Mouse (Mus musculus): ENCODE data around the gene Scarf2.
A peak's percentile ranks its signal among the peaks of the same experiment; 100 is the strongest.

Scarf2 gene

GRCm38 (mm10) chr16:17799584-17799983 is 2.5 kb downstream of the Scarf2 start:
- no peak for DNase-seq

GRCm38 (mm10) chr16:17801777-17802455 is 4.8 kb downstream of the Scarf2 start:
- DNase-seq = no peak

GRCm38 (mm10) chr16:17802456-17802838 is 5.4 kb downstream of the Scarf2 start:
- no peak for DNase-seq

GRCm38 (mm10) chr16:17802839-17803674 is 6.0 kb downstream of the Scarf2 start:
- peak; percentile 38 to 71 for DNase-seq

- no peak for DNase-seq
Observed at GRCm38 (mm10) chr16:17803675-17804448, 6.8 kb downstream of the Scarf2 start.

GRCm38 (mm10) chr16:17804449-17804912 is 7.4 kb downstream of the Scarf2 start:
- DNase-seq = peak; percentile 42 to 51

- DNase-seq = no peak
Observed at GRCm38 (mm10) chr16:17804982-17805381, 7.9 kb downstream of the Scarf2 start.

- no peak for DNase-seq
Observed at GRCm38 (mm10) chr16:17806581-17807191, 9.6 kb downstream of the Scarf2 start.

GRCm38 (mm10) chr16:17807192-17808009 is 10.3 kb downstream of the Scarf2 start:
- DNase-seq = peak; percentile 86 to 93

- no peak for DNase-seq
Observed at GRCm38 (mm10) chr16:17809125-17809524, 12.0 kb downstream of the Scarf2 start.

GRCm38 (mm10) chr16:17809711-17810110 is 12.6 kb downstream of the Scarf2 start:
- peak; percentile 38 to 49 for DNase-seq

- peak; percentile 38 to 58 for DNase-seq
Observed at GRCm38 (mm10) chr16:17812120-17812519, 15.0 kb downstream of the Scarf2 start.

- DNase-seq = peak in 1 of 2 experiments; percentile 30
Observed at GRCm38 (mm10) chr16:17813173-17813572, 16.1 kb downstream of the Scarf2 start.

- DNase-seq = peak; percentile 70 to 77
Observed at GRCm38 (mm10) chr16:17815411-17816402, 18.6 kb downstream of the Scarf2 start.

- no peak for DNase-seq
Observed at GRCm38 (mm10) chr16:17816528-17816927, 19.4 kb downstream of the Scarf2 start.

- DNase-seq = peak in 1 of 2 experiments; percentile 54
Observed at GRCm38 (mm10) chr16:17826500-17826899, 29.4 kb downstream of the Scarf2 start.

- no peak for DNase-seq
Observed at GRCm38 (mm10) chr16:17828229-17828628, 31.1 kb downstream of the Scarf2 start.

- DNase-seq = peak; percentile 74 to 87
Observed at GRCm38 (mm10) chr16:17828867-17829266, 31.8 kb downstream of the Scarf2 start.

- DNase-seq = peak; percentile 45 to 85
Observed at GRCm38 (mm10) chr16:17830385-17831178, 33.5 kb downstream of the Scarf2 start.

GRCm38 (mm10) chr16:17831781-17832180 is 34.7 kb downstream of the Scarf2 start:
- no peak for DNase-seq

Measured in kidney, postnatal 25 days (tissue).